Comparison of ENCODE assay signal across 10 mouse cellular contexts in genomic region chr11:5149249-5149648, GRCm38 (mm10). TPM values are rescaled to one million over a fixed set of nuclear protein-coding genes. Genes with fewer than 3 reads are reported as not detected.
DNase-seq lines count a peak whose midpoint lies in the region; ATAC-seq lines count a peak whose summit lies in the region.
"Had no signal": no experiment of that assay in that cellular context is flagged by ENCODE, and none has a peak within 500 bp of the region (broad histone marks: within the 10 kb centered on the region; RNA-seq: fewer than 3 reads in every experiment).

No protein-coding gene starts in this region.

- no peak overlapping the region for H3K9ac ChIP-seq in heart, embryonic 15.5 days
- no peak overlapping the region; the same call in 1 of the 2 replicates for H3K9ac ChIP-seq in liver, embryonic 16.5 days (ENCODE audit: low read depth, low read length)
- H3K9ac ChIP-seq: limb, embryonic 15.5 days had no signal

- intact Hi-C loops in heart, postnatal 25 days (cut with DNase I) = no loop called here

- peaks cover 11% of the 10 kb centered on the region for H3K27me3 ChIP-seq in heart, embryonic 15.5 days
- peaks cover 24% of the 10 kb centered on the region for H3K27me3 ChIP-seq in liver, embryonic 16.5 days (ENCODE audit: control insufficient read depth, insufficient read depth, low read depth, low read length)

- ATAC-seq in heart, embryonic 15.5 days (replicated peaks; ENCODE audit: insufficient number of reproducible peaks, insufficient read depth, low FRiP score, low read depth) = no peak
- peak; percentile 30 for ATAC-seq in liver, embryonic 16.5 days (ENCODE audit: low read depth)

- WGBS in heart, embryonic 15.5 days = 15% methylated on average over 7 of the region's 7 CpGs
- 7% methylated on average over 7 of the region's 7 CpGs for WGBS in liver, embryonic 16.5 days (ENCODE audit: insufficient replicate concordance)

- no peak overlapping the region for H3K27ac ChIP-seq in heart, embryonic 15.5 days
- H3K27ac ChIP-seq in liver, embryonic 16.5 days (ENCODE audit: low read length) = no peak overlapping the region
- H3K27ac ChIP-seq: limb, embryonic 15.5 days had no signal

- H3K36me3 ChIP-seq in heart, embryonic 15.5 days = no peaks in the 10 kb centered on the region
- no peaks in the 10 kb centered on the region for H3K36me3 ChIP-seq in liver, embryonic 16.5 days (ENCODE audit: control insufficient read depth, insufficient read depth)
- H3K36me3 ChIP-seq: limb, embryonic 15.5 days had no signal

- peaks cover 32% of the 10 kb centered on the region for H3K4me1 ChIP-seq in heart, embryonic 15.5 days (replicated peaks)
- peaks cover 11% of the 10 kb centered on the region; the same call in 1 of the 2 replicates for H3K4me1 ChIP-seq in liver, embryonic 16.5 days (ENCODE audit: control insufficient read depth, low read depth, low read length)

- no peaks in the 10 kb centered on the region for H3K9me3 ChIP-seq in heart, embryonic 15.5 days (replicated peaks)
- no peaks in the 10 kb centered on the region for H3K9me3 ChIP-seq in liver, embryonic 16.5 days (replicated peaks; ENCODE audit: control insufficient read depth, low read length)
- H3K9me3 ChIP-seq: limb, embryonic 15.5 days had no signal

- peak overlapping the region; percentile 11; the same call in 1 of the 2 replicates for H3K4me2 ChIP-seq in heart, embryonic 15.5 days
- H3K4me2 ChIP-seq in liver, embryonic 16.5 days (ENCODE audit: low read depth, low read length) = no peak overlapping the region
- H3K4me2 ChIP-seq: limb, embryonic 15.5 days had no signal

- H3K4me3 ChIP-seq in heart, embryonic 15.5 days = no peak overlapping the region
- H3K4me3 ChIP-seq in liver, embryonic 16.5 days (ENCODE audit: low read depth, low read length) = no peak overlapping the region
- H3K4me3 ChIP-seq: limb, embryonic 15.5 days had no signal

- DNase-seq in heart, postnatal 25 days (ENCODE audit: low spot score) = no peak
- DNase-seq in urinary bladder, postnatal 36 days (ENCODE audit: low spot score in 2 of 2) = peak; percentile 59 to 74
- no peak for DNase-seq in urinary bladder, adult 2 months (ENCODE audit: low spot score)
- DNase-seq in right cerebral cortex, adult 18-20 months = no peak
- DNase-seq in gastrocnemius, postnatal 25 days = no peak
- no peak for DNase-seq in right cerebral cortex, postnatal 36 days (ENCODE audit: low spot score in 2 of 2)
- DNase-seq: adrenal gland, postnatal 14 days had no signal

RNA-seq across cellular contexts. Expression of gene Emid1, which starts 2.8 kb away (rescaled TPM):
- 6.5 and 14.6 TPM in 2 replicates for polyA plus RNA-seq in heart, embryonic 15.5 days (2015; fragmentation: Nextera tagmentation; extraction: Ambion mirVana)
- 1 to 10 TPM; 2.1 to 2.2 TPM for total RNA-seq in heart, postnatal 25 days (2021)
- 68.2 and 97.0 TPM in 2 replicates for polyA plus RNA-seq in urinary bladder, adult 2 months (2012; rRNA removed)
- polyA plus RNA-seq in liver, embryonic 16.5 days (2015; fragmentation: Nextera tagmentation; extraction: Ambion mirVana) = 2.8 and 3.1 TPM in 2 replicates
- total RNA-seq in gastrocnemius, postnatal 25 days (2021) = 10 to 100 TPM in 1 of 2 experiments, 1 to 10 TPM in 1; 9.4 to 15.4 TPM

RNA-seq across cellular contexts. Expression of gene Ewsr1, which starts 50.2 kb away (rescaled TPM):
- 359 and 482 TPM in 2 replicates for polyA plus RNA-seq in heart, embryonic 15.5 days (2015; fragmentation: Nextera tagmentation; extraction: Ambion mirVana)
- total RNA-seq in heart, postnatal 25 days (2021) = 10 to 100 TPM; 95.7 to 96.0 TPM
- 248 and 346 TPM in 2 replicates for polyA plus RNA-seq in urinary bladder, adult 2 months (2012; rRNA removed)
- polyA plus RNA-seq in liver, embryonic 16.5 days (2015; fragmentation: Nextera tagmentation; extraction: Ambion mirVana) = 232 and 241 TPM in 2 replicates
- 10 to 100 TPM; 69.3 to 82.6 TPM for total RNA-seq in gastrocnemius, postnatal 25 days (2021)

RNA-seq across cellular contexts. Expression of gene Rhbdd3, which starts 50.5 kb away (rescaled TPM):
- 26.2 and 30.9 TPM in 2 replicates for polyA plus RNA-seq in heart, embryonic 15.5 days (2015; fragmentation: Nextera tagmentation; extraction: Ambion mirVana)
- total RNA-seq in heart, postnatal 25 days (2021) = 10 to 100 TPM; 21.4 to 21.6 TPM
- 17.5 and 20.1 TPM in 2 replicates for polyA plus RNA-seq in urinary bladder, adult 2 months (2012; rRNA removed)
- polyA plus RNA-seq in liver, embryonic 16.5 days (2015; fragmentation: Nextera tagmentation; extraction: Ambion mirVana) = 11.1 TPM in 2 replicates
- 10 to 100 TPM; 19.3 to 24.1 TPM for total RNA-seq in gastrocnemius, postnatal 25 days (2021)

Comparison
In these comparisons a context has a peak if more than half of its experiments do, and no peak if none do; other contexts are left out.
1. DNase-seq: peak in urinary bladder, postnatal 36 days (2 of 2); none in heart, postnatal 25 days (single experiment), urinary bladder, adult 2 months (single experiment), right cerebral cortex, adult 18-20 months (single experiment), gastrocnemius, postnatal 25 days (single experiment) and right cerebral cortex, postnatal 36 days (0 of 2).